Mouse (Mus musculus) neural tube, embryonic 11.5 days (tissue): ENCODE measurements around the gene Sh2d6. TPM values are rescaled to one million over a fixed set of nuclear protein-coding genes. Genes with fewer than 3 reads are reported as not detected.

Experiments used
- ATAC-seq: fragments of 200-750 bp; cut with Nextera tagmentation; 2 replicates; pipeline ENCODE4 v1.8.0; 2017; ENCODE audit warnings: moderate number of reproducible peaks, mild to moderate bottlenecking, moderate TSS enrichment, moderate library complexity; ENCODE audit not compliant: insufficient read depth, low FRiP score, low TSS enrichment
- DNase-seq: peaks from one replicate; pipeline ENCODE4 v3.0.0-alpha.2; 2015; ENCODE audit warnings: low spot score
- H3K27ac ChIP-seq: fragments of 300-500 bp; sonication (generic); 2 replicates; pipeline ENCODE4 v1.5.1; 2014; ENCODE audit warnings: low read depth, mild to moderate bottlenecking, low read length
- H3K27me3 ChIP-seq: fragments of 300-500 bp; sonication (generic); 2 replicates; pipeline ENCODE4 v1.6.1; 2014; ENCODE audit warnings: mild to moderate bottlenecking, low read length, mixed read lengths; ENCODE audit not compliant: control insufficient read depth, insufficient read depth
- H3K36me3 ChIP-seq: fragments of 300-500 bp; sonication (generic); 2 replicates; pipeline ENCODE4 v1.6.1; 2014; ENCODE audit warnings: mild to moderate bottlenecking, low read length, moderate library complexity, mixed read lengths; ENCODE audit not compliant: control insufficient read depth, insufficient read depth
- H3K4me1 ChIP-seq: fragments of 300-500 bp; sonication (generic); 2 replicates; pipeline ENCODE4 v1.6.1; 2014; ENCODE audit warnings: low read length, mixed read lengths; ENCODE audit not compliant: control insufficient read depth, insufficient read depth
- H3K4me2 ChIP-seq: fragments of 300-500 bp; sonication (generic); 2 replicates; pipeline ENCODE4 v1.6.1; 2014; ENCODE audit warnings: low read depth, mild to moderate bottlenecking, moderate library complexity
- H3K4me3 ChIP-seq: fragments of 300-500 bp; sonication (generic); 2 replicates; pipeline ENCODE4 v1.5.1; 2014; ENCODE audit warnings: low read depth, low read length
- H3K9ac ChIP-seq: fragments of 300-500 bp; sonication (generic); 2 replicates; pipeline ENCODE4 v1.6.1; 2014; ENCODE audit warnings: mild to moderate bottlenecking, low read length
- H3K9me3 ChIP-seq: fragments of 300-500 bp; sonication (generic); 2 replicates; pipeline ENCODE4 v1.6.1; 2016; ENCODE audit warnings: low read length; ENCODE audit not compliant: control insufficient read depth
- WGBS: fragments of 180-500 bp; shearing (Covaris S2); extraction: QIAGEN DNeasy Blood & Tissue Kit; methylation state at CpG from one replicate; pipeline ENCODE4 v1.1.7; 2014; 5-methylcytosine and 5-hydroxymethylcytosine counted together
- polyA plus RNA-seq: library from polyadenylated mRNA; unstranded; fragments of >200 nt; fragmentation: Nextera tagmentation; extraction: Ambion mirVana; gene quantifications from 2 replicates; pipeline ENCODE4 v1.2.1, GENCODE M21; 2014

Sh2d6 gene
- polyA plus RNA-seq = not detected in 2 replicates

GRCm38 (mm10) chr6:72521607-72522006 is at the start of gene Sh2d6:
TSS of gene Sh2d6 (minus strand) at chr6:72521707.
- 90% methylated on average over 5 of the region's 5 CpGs for WGBS
- Histone ChIP-seq H3K4me2 (no peak within 1 kb of the TSS), H3K27ac (peak within 1 kb of the TSS; percentile 91; the same call in 1 of the 2 replicates), H3K4me1 (peaks cover 17% of the 10 kb centered on the region), H3K36me3 (no peaks in the 10 kb centered on the region), H3K9ac (no peak within 1 kb of the TSS), H3K4me3 (no peak within 1 kb of the TSS), H3K9me3 (no peaks in the 10 kb centered on the region), H3K27me3 (no peaks in the 10 kb centered on the region)
- DNase-seq = no peak
- no peak for ATAC-seq

DNA sequence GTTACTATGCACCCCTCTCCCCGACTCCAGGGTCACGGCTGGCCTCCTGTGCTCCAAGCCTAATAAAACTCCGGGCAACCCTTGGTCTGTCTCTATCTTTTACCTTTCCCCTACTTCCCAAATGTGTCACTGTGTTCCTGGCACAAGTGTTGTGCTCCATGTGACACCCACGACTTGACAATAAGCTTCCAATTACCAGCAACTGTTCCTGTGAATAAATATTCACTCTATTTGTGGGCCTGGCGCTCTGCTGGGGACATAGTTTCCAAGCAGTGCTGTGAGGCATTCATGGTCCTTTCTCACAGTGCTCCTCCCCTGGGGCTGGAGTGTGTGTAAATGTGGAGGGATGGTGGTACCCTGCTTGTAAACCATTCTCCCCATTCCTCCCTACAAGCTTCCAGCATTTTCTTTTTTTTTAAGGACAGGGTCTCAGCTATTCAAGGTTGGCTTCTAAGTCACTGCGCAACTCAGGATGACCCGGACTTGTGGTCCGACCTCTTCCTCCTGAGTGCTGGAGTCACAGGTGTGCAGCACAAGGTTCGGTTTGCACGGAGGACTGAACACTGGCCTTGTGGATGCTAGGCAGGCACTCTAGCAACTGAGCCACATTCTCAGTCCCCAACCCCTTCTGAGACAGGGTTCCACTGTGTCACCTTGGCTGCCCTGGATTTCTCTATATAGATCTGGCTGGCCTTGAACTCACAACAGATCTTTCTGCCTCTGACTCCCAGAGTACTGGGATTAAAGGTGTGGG is 49.3 kb upstream of the Sh2d6 start:
- WGBS = 86% methylated on average over 10 of the region's 10 CpGs
- H3K9ac ChIP-seq = no peak overlapping the region
- H3K27ac ChIP-seq = no peak overlapping the region
- ATAC-seq = no peak
- H3K4me2 ChIP-seq = no peak overlapping the region
- no peak overlapping the region for H3K4me3 ChIP-seq
- H3K27me3 ChIP-seq = no peaks in the 10 kb centered on the region
- H3K9me3 ChIP-seq = no peaks in the 10 kb centered on the region
- no peaks in the 10 kb centered on the region for H3K4me1 ChIP-seq
- no peak for DNase-seq
- H3K36me3 ChIP-seq = no peaks in the 10 kb centered on the region

GRCm38 (mm10) chr6:72568736-72569135 is 47.2 kb upstream of the Sh2d6 start:
- 94% methylated on average over 10 of the region's 10 CpGs for WGBS
- H3K4me2 ChIP-seq = no peak overlapping the region
- no peak overlapping the region for H3K27ac ChIP-seq
- DNase-seq (no peak), ATAC-seq (no peak)
- no peaks in the 10 kb centered on the region for H3K27me3 ChIP-seq
- no peak overlapping the region for H3K9ac ChIP-seq
- no peaks in the 10 kb centered on the region for H3K4me1 ChIP-seq
- no peaks in the 10 kb centered on the region for H3K36me3 ChIP-seq
- H3K4me3 ChIP-seq = no peak overlapping the region
- H3K9me3 ChIP-seq = no peaks in the 10 kb centered on the region

- no peak overlapping the region for H3K4me2 ChIP-seq
- H3K4me3 ChIP-seq = no peak overlapping the region
- ATAC-seq = no peak
- H3K9ac ChIP-seq = no peak overlapping the region
- DNase-seq = no peak
- H3K36me3 ChIP-seq = no peaks in the 10 kb centered on the region
- no peaks in the 10 kb centered on the region for H3K27me3 ChIP-seq
- 87% methylated on average over 5 of the region's 5 CpGs for WGBS
- H3K4me1 ChIP-seq = no peaks in the 10 kb centered on the region
- no peak overlapping the region for H3K27ac ChIP-seq
- H3K9me3 ChIP-seq = no peaks in the 10 kb centered on the region
These were observed 46.0 kb upstream of the Sh2d6 start for GRCm38 (mm10) chr6:72567508-72567907.

- ATAC-seq = peak; percentile 74
- H3K9ac ChIP-seq = no peak overlapping the region
- no peaks in the 10 kb centered on the region for H3K9me3 ChIP-seq
- WGBS = 4% methylated on average over 4 of the region's 4 CpGs
- H3K36me3 ChIP-seq = no peaks in the 10 kb centered on the region
- no peaks in the 10 kb centered on the region for H3K27me3 ChIP-seq
- peak; percentile 87 for DNase-seq
- no peaks in the 10 kb centered on the region for H3K4me1 ChIP-seq
- no peak overlapping the region for H3K4me2 ChIP-seq
- no peak overlapping the region for H3K4me3 ChIP-seq
- H3K27ac ChIP-seq = no peak overlapping the region
These were observed 44.5 kb upstream of the Sh2d6 start for GRCm38 (mm10) chr6:72566044-72566443.

- Histone ChIP-seq H3K9ac (no peak overlapping the region), H3K4me1 (no peaks in the 10 kb centered on the region), H3K27me3 (no peaks in the 10 kb centered on the region), H3K4me2 (no peak overlapping the region), H3K36me3 (no peaks in the 10 kb centered on the region), H3K9me3 (no peaks in the 10 kb centered on the region), H3K4me3 (no peak overlapping the region), H3K27ac (no peak overlapping the region)
- ATAC-seq (0 out of 2 replicates have a peak, but pooled peaks have one; percentile 20), DNase-seq (no peak)
- 83% methylated on average over 7 of the region's 7 CpGs for WGBS
These were observed 44.0 kb upstream of the Sh2d6 start for GRCm38 (mm10) chr6:72565506-72565905.

DNA sequence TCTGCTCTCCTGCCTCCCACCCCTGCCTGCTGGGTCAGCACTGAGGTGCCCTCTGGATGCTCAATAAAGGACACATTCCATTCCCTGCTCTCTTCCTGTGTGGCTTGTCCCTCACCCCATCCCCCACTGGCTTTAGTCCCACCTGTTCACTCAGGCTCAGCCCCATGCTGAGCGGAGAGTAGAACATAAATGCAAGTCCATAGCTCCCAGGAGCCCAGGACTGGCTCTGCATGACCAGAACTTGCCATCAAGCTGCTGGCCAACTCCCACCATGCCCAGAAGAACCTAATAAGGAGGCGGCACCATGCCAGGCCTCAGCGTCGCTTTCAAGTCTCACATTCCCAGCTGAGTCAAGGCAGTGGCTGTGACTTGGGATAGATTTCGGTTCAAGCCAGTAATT is 41.4 kb upstream of the Sh2d6 start:
- ATAC-seq (no peak), DNase-seq (no peak)
- Histone ChIP-seq H3K36me3 (no peaks in the 10 kb centered on the region), H3K4me2 (no peak overlapping the region), H3K4me3 (no peak overlapping the region), H3K27me3 (no peaks in the 10 kb centered on the region), H3K27ac (no peak overlapping the region), H3K9me3 (no peaks in the 10 kb centered on the region), H3K9ac (no peak overlapping the region), H3K4me1 (no peaks in the 10 kb centered on the region)
- 65% methylated on average over 5 of the region's 5 CpGs for WGBS

DNA sequence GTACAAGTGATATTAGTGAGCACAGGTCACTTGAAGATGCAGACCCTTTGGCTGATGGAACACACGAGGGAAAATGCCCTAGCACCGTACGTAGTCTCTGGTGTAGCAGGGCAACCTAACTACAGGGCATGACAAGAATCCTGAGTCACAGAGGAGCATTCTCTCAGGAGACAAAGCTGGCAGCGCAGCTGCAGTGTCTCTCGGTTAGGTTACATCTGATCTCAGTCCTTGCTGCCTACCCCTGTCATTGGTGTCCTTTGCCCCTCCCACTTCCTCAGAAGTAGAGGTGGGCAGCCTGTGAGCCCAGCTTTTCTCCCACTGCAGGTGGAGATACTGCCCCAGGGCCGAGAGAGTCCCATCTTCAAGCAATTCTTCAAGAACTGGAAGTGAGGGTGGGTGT is 41.0 kb upstream of the Sh2d6 start:
- Histone ChIP-seq H3K27me3 (no peaks in the 10 kb centered on the region), H3K4me2 (no peak overlapping the region), H3K9me3 (no peaks in the 10 kb centered on the region), H3K4me3 (no peak overlapping the region), H3K9ac (no peak overlapping the region), H3K36me3 (no peaks in the 10 kb centered on the region), H3K27ac (no peak overlapping the region), H3K4me1 (no peaks in the 10 kb centered on the region)
- DNase-seq (no peak), ATAC-seq (no peak)
- 48% methylated on average over 6 of the region's 6 CpGs for WGBS

- H3K36me3 ChIP-seq = no peaks in the 10 kb centered on the region
- 79% methylated on average over 8 of the region's 8 CpGs for WGBS
- no peak for ATAC-seq
These were observed 39.3 kb upstream of the Sh2d6 start for GRCm38 (mm10) chr6:72560801-72561200.

More at GRCm38 (mm10) chr6:72560801-72561200, 39.3 kb upstream of the Sh2d6 start:
- no peak overlapping the region for H3K4me3 ChIP-seq
- H3K9ac ChIP-seq = no peak overlapping the region
- no peak for DNase-seq
- H3K27ac ChIP-seq = no peak overlapping the region
- H3K4me1 ChIP-seq = no peaks in the 10 kb centered on the region
- no peak overlapping the region for H3K4me2 ChIP-seq
- H3K9me3 ChIP-seq = no peaks in the 10 kb centered on the region
- H3K27me3 ChIP-seq = no peaks in the 10 kb centered on the region
